Mouse (Mus musculus) regulatory T cell (primary cell): ENCODE results near the gene Gm5105.

Experiments used
- in situ Hi-C: fragments of 300-600 bp; cut with MboI, MseI; formaldehyde crosslinking; loops from one replicate; pipeline ENCODE4 v1.15.1; 2025; ENCODE audit warnings: high pct_unique_total_duplicates

The Gm5105 gene

DNA sequence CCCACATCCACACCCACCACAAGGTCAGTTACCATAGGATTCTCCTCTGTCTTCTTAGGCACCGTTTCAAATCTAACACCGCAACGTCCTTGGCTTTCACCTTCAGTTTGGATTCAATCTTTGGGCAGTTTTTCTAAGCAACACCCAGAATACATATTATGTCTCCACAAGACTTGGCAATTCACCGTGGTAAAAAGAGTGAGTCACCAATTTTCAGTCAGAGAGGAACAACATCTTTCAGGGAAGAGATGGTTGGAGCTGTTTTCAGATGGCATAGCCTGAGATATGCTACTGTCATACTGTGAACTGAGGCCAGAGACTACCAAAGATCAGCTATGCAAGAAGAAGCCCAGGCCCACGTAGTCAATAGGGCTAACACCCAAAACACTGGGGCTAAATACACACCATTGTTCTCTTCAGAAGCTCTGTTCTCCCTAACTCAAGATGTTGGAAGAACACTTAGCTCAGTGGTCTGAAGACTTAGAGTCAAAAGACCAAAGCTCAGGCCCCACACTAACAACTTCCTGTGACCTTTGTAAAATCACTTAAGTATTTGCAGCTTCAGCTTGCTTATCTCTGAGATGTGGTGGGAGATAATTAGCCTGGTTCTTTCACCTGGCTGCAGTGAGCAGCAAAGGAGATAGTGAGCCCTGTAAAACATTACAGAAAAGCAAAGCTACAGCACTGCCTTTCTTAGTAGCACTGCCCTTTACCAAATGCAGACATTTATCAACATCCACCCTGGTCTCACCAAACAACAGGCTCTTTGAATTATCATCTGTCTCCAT lies 39.4 kb downstream of the Gm5105 start:
- in situ Hi-C loops = no loop called here

DNA sequence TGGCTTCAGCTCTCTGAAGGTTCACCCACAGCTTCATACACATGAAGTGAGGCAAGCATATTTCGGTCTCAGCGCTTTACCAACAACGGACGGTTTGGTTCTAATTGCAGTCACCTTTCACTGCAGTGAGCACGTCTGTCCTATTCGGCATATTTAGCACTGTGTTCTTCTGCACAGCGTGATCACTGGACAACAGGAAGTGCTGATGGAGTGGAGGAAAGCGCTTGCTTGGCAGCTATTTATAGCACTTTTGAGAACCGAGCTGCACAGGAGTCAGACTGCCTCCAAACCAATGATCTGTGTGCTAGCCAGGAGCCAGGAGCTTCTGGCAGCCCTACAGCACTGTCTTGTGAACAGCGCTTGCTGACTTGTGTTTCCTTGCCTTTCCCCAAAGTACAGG lies 40.9 kb downstream of the Gm5105 start:
- in situ Hi-C loops = no loop called here

GRCm38 (mm10) chr3:138022651-138023050 lies 44.5 kb downstream of the Gm5105 start:
- in situ Hi-C loops = no loop called here

DNA sequence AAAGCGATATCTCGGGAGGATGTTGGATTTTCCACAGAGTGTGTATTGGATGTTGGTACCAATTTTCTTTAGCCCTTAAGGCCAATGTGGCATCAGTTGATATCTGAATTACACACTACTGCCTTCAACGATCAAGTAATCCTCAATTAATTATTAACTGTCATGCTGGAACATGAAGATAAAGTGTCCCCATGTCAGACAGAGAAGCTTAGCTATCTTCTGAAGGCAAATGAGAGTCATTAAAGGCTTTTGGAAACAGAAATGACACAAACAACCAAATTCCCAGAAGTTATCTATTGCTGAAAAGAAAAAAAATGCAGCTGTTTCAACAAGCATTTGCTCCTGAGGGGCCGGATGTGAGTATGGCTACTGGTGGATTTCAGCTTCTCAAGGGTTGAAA lies 45.2 kb downstream of the Gm5105 start:
- in situ Hi-C loops = no loop called here

GRCm38 (mm10) chr3:138016810-138017209 lies 50.4 kb downstream of the Gm5105 start:
- in situ Hi-C loops = loop anchor here (10.0 kb wide), 1 partner anchor 108 kb away; no protein-coding TSS in a partner anchor

- in situ Hi-C loops = loop anchor here (10.0 kb wide), 1 partner anchor 110 kb away; no protein-coding TSS in a partner anchor
These were observed 52.5 kb downstream of the Gm5105 start for GRCm38 (mm10) chr3:138014725-138015124.

GRCm38 (mm10) chr3:138012351-138012750 lies 54.8 kb downstream of the Gm5105 start:
- in situ Hi-C loops = loop anchor here (10.0 kb wide), 1 partner anchor 112 kb away; no protein-coding TSS in a partner anchor

- in situ Hi-C loops = no loop called here
These were observed 59.0 kb downstream of the Gm5105 start for GRCm38 (mm10) chr3:138008152-138008551.

- in situ Hi-C loops = no loop called here
These were observed 60.3 kb downstream of the Gm5105 start for GRCm38 (mm10) chr3:138006896-138007295.

DNA sequence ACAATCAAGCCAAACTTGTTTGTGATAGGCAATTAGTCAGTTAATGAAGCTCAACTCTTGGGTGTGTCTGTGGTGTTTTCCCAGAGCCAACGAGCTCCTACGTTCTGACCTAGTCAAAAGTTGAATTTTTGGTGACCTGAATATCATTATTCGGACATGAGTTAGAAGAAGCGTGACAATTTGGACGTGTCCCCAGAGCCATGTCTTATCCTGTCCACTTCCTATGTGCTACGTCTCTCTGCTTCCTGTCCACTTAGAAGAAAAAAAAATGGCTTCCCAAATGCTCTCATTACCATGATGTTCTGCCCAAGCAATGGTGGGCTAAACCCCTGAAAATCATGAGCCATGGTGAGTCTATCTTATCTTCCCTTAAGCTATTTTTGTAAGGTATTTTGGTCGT lies 63.9 kb downstream of the Gm5105 start:
- in situ Hi-C loops = no loop called here

GRCm38 (mm10) chr3:138002545-138002944 lies 64.6 kb downstream of the Gm5105 start:
- in situ Hi-C loops = no loop called here

GRCm38 (mm10) chr3:138001865-138002264 lies 65.3 kb downstream of the Gm5105 start:
- in situ Hi-C loops = no loop called here

DNA sequence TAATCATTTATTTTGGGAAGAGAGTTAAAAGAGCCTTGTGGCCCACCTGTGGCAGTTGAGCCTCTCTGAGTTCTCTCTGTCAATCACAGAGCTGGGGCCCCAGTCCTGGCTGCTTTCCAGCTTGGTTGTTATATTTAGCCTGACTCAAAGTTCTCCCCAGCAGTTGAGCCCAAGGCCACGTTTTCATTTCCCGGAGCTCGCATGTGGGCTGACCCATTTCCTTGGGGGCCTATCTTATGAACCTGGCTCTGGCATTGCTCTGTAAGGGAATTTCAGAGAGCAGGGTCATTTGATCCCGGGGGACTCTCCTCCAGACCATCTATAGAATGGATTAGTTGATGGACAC lies 66.5 kb downstream of the Gm5105 start:
- in situ Hi-C loops = no loop called here

- in situ Hi-C loops = no loop called here
These were observed 67.0 kb downstream of the Gm5105 start for GRCm38 (mm10) chr3:138000062-138000723.

DNA sequence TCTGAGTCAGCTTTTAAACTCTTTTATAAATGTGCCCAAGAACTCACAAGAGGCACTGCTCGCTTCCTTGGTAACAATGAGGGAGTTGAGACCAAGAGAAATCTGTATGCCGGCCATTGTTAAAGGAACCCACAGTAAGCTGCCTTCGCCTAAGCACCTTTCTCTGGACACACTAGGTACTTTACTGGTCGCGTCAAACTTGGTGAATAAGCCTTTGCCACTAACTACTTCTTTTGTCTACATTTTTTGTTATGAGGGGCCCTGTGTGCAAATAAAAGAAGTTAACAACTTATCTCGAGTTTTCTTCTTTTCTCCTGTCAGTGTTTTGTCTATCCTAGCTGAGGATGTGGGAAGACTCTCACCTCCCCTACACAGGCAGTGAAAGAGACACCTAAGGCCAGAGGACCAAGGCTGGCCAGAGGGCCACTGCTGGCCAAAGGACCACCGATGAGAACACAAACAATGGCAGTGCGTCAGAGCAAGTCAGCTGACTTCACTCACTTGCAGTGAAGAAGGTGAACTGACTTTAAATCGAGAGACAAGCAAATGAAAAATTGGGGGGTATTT lies 67.9 kb downstream of the Gm5105 start:
- in situ Hi-C loops = loop anchor here (10.0 kb wide), 1 partner anchor 435 kb away; no protein-coding TSS in a partner anchor
